Mouse (Mus musculus): Measurements from ENCODE around the gene Efcc1. TPM values are rescaled to one million over a fixed set of nuclear protein-coding genes. Genes with fewer than 3 reads are reported as not detected.

Efcc1 gene
- polyA plus RNA-seq, 1 experiment = 0.55 TPM

DNA sequence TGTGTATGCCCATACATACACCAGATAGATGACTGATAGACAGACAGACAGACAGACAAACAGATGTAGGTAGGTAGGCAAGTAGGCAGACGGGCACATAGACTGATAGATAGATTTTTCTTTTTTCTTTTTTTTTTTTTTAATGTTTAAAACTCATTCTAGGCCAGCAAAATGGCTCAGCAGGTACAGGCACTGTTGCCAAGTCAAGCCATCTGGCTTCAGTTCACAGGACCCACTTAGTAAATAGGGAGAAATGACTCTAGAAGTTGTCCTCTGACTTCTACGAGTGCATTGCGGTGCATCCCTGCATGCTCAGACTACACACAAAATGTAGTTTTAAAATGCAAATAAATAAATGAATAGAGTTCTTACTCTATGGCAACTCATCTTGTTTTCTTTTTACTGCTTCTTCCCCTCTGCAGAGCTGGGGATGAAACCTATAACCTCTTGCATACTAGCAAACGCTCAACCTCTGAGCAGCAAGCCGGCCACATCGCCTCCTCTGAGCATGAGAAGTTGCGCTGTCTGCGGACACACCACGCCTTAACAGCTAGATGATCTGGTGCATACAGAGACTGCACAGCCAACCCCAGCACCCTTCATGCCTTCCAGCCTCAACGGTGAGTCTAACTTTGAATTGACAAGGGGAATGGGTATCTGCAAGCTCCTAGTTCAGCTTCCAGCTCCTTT is 63.3 kb downstream of the Efcc1 start:
- 91% methylated on average over 10 of the region's 10 CpGs for WGBS
- Histone ChIP-seq H3K27ac (ENCODE audit: control insufficient read depth, insufficient read depth, low read depth, low read length, poor library complexity) (no peak overlapping the region), H3K4me3 (replicated peaks; ENCODE audit: control insufficient read depth, low read depth, low read length) (no peak overlapping the region), H3K4me1 (ENCODE audit: control insufficient read depth, insufficient read depth, low read length) (peaks cover 18% of the 10 kb centered on the region; the same call in 1 of the 2 replicates)
- TF ChIP-seq POLR2A (IDR thresholded peaks at IDR 0.05; ENCODE audit: borderline replicate concordance, control insufficient read depth, low read depth, low read length) (no peak), CTCF (IDR thresholded peaks at IDR 0.05; ENCODE audit: control insufficient read depth, insufficient read depth, low read length) (no peak)

DNA sequence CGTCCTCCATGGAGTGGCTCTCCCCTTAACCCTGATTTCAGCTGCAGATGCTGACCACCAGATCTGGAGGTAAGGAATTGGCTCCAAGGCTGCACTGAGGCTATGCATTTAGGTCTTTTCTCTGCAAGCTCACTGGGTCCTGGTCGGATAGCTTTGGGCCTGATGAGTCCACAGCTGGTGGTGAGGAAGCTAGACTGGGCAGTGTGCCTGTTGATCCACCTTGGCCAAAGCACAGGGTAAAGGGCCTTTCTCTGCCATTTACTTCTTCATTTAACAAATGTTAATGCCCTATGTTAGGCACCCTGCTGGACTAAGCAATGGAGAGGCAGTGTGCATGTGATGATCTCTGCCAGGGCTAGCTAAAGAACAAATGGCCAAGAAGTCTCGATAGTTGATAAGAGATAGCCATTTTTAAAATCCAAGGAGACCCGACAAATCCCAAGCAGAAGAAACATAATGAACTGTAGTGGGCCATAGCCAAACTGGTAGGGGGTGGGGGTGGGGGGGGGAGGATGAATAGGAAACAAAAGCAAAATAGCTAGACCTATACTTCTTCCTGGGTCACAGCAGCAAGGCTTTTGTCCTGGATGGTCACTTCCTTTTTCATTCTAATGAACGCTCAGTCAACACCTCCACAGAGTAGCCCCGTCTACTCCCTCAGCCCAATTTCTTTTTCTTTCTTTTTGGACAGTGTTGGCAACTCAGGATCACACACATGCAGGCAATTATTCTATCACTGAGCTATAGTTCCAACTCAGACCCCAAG is 64.9 kb downstream of the Efcc1 start:
- WGBS = 72% methylated on average over 6 of the region's 6 CpGs
- Histone ChIP-seq H3K4me3 (replicated peaks; ENCODE audit: control insufficient read depth, low read depth, low read length) (no peak overlapping the region), H3K27ac (ENCODE audit: control insufficient read depth, insufficient read depth, low read depth, low read length, poor library complexity) (no peak overlapping the region), H3K4me1 (ENCODE audit: control insufficient read depth, insufficient read depth, low read length) (peaks cover 9% of the 10 kb centered on the region)
- TF ChIP-seq CTCF (IDR thresholded peaks at IDR 0.05; ENCODE audit: control insufficient read depth, insufficient read depth, low read length) (no peak), POLR2A (IDR thresholded peaks at IDR 0.05; ENCODE audit: borderline replicate concordance, control insufficient read depth, low read depth, low read length) (no peak)

DNA sequence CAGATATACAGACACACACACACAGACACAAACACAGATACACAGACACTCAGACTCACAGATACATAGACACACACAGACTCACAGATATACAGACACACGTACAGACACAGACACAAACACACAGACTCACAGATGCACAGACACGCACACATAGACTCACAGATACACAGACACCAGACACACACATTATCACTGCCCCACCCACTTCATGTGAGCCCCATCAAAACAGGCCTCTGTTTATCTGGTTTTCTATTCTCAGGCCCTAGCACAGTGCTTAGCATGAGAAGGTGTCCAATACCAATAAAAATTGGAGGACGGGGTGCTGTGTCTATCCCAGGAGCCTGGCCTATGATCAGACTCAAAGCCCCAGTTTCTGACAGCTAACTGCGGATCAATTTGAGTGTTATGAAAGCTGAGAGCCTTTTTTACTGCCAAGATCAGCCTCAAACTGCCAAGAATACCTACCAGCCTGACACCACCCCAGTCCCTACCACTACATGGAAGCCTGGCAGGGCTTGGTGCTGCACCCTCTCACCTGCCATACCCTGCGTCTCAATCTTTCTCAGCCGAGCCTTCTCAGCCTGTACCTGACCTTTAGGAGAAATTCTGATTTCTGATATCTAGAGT is 65.7 kb downstream of the Efcc1 start:
- WGBS = 84% methylated on average over 6 of the region's 6 CpGs
- no peak overlapping the region for H3K4me3 ChIP-seq (replicated peaks; ENCODE audit: control insufficient read depth, low read depth, low read length)
- H3K27ac ChIP-seq (ENCODE audit: control insufficient read depth, insufficient read depth, low read depth, low read length, poor library complexity) = peak overlapping the region; percentile 9; the same call in 1 of the 2 replicates
- peaks cover 4% of the 10 kb centered on the region for H3K4me1 ChIP-seq (ENCODE audit: control insufficient read depth, insufficient read depth, low read length)
- TF ChIP-seq POLR2A (IDR thresholded peaks at IDR 0.05; ENCODE audit: borderline replicate concordance, control insufficient read depth, low read depth, low read length) (no peak), CTCF (IDR thresholded peaks at IDR 0.05; ENCODE audit: control insufficient read depth, insufficient read depth, low read length) (no peak)

DNA sequence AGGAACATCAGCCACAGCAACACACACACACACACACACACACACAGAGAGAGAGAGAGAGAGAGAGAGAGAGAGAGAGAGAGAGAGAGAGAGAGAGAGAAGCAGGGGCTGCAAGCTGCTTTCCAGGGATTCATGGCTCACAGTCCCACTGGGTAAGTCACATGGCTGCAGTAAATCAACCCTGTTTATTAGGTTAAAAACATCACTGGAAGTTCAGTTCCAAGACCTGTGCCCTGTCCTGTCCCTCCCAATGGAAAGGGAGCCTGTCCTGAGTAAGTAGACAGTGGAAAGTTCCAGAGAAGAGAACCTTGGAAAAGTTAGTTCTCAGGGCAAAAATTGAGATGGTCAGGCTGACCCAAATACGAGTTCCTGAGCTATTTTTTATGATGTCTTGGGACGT is 66.7 kb downstream of the Efcc1 start:
- 58% methylated on average over 2 of the region's 2 CpGs for WGBS
- H3K27ac ChIP-seq (ENCODE audit: control insufficient read depth, insufficient read depth, low read depth, low read length, poor library complexity) = no peak overlapping the region

DNA sequence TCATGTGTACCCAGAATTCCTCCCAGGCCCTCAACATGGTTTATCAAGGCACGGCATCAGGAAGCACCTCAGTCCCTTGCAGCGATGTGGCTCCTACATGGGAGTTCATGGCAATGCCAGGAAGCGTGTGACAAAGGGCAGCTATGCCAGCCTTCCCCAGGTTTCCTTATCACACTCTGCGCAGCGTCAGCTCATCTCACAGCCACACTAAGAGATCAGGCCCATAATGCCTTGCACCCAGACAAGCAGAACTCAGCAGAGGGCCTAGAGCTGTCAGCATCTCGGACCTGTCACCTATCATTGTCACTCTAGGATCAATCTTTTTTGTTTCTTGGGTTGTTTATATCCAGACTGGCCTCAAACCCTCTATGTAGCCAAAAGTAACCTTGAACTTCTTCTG is 68.9 kb downstream of the Efcc1 start:
- Histone ChIP-seq H3K4me1 (ENCODE audit: control insufficient read depth, insufficient read depth, low read length) (peaks cover 2% of the 10 kb centered on the region), H3K4me3 (replicated peaks; ENCODE audit: control insufficient read depth, low read depth, low read length) (no peak overlapping the region), H3K27ac (ENCODE audit: control insufficient read depth, insufficient read depth, low read depth, low read length, poor library complexity) (no peak overlapping the region)
- 56% methylated on average over 6 of the region's 6 CpGs for WGBS
- TF ChIP-seq POLR2A (IDR thresholded peaks at IDR 0.05; ENCODE audit: borderline replicate concordance, control insufficient read depth, low read depth, low read length) = no peak
- TF ChIP-seq CTCF (IDR thresholded peaks at IDR 0.05; ENCODE audit: control insufficient read depth, insufficient read depth, low read length) = no peak

More for the DNA sequence above, 66.7 kb downstream of the Efcc1 start:
- H3K4me1 ChIP-seq (ENCODE audit: control insufficient read depth, insufficient read depth, low read length) = peaks cover 2% of the 10 kb centered on the region
- TF ChIP-seq POLR2A (IDR thresholded peaks at IDR 0.05; ENCODE audit: borderline replicate concordance, control insufficient read depth, low read depth, low read length) (no peak), CTCF (IDR thresholded peaks at IDR 0.05; ENCODE audit: control insufficient read depth, insufficient read depth, low read length) (no peak)
- no peak overlapping the region for H3K4me3 ChIP-seq (replicated peaks; ENCODE audit: control insufficient read depth, low read depth, low read length)

DNA sequence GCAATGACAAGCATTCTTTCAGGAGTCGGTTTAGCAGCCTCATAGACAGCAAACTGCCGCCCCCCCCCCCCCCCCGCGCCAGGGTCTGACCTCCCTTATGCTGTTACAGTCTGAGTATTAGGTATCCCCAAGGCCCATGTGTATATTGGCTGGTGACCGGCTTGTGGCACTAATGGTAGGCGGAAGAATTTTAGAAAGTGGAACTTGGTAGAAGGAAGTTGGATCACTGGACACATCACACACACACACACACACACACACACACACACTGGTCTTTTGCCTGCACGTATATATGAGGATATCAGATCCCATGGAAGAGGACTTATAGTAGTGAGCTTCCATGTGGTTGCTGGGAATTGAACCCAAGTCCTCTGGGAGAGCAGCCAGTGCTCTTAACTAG is 71.8 kb downstream of the Efcc1 start:
- Histone ChIP-seq H3K27ac (ENCODE audit: control insufficient read depth, insufficient read depth, low read depth, low read length, poor library complexity) (no peak overlapping the region), H3K4me3 (replicated peaks; ENCODE audit: control insufficient read depth, low read depth, low read length) (no peak overlapping the region), H3K4me1 (ENCODE audit: control insufficient read depth, insufficient read depth, low read length) (peaks cover 8% of the 10 kb centered on the region)
- TF ChIP-seq CTCF (IDR thresholded peaks at IDR 0.05; ENCODE audit: control insufficient read depth, insufficient read depth, low read length) = no peak
- no peak for TF ChIP-seq POLR2A (IDR thresholded peaks at IDR 0.05; ENCODE audit: borderline replicate concordance, control insufficient read depth, low read depth, low read length)
- 66% methylated on average over 7 of the region's 7 CpGs for WGBS

DNA sequence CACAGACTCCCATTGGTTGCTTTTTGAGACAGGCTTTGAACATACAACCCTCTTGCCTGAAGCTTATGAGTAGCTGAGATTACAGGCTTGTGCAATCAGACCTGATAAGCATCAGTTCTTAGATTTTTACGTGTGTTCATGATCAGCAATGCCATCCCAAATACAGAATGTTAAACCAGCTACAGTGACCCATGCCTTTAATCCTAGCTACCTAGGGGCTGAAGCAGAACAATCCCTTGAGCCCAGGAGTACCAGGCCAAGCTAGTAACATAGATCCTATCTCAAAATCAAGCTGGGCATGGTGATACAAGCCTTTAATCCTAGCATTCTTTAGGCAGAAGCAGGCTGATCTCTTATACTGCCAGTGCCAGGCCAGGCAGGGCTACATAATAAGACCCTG is 73.4 kb downstream of the Efcc1 start:
- Histone ChIP-seq H3K27ac (ENCODE audit: control insufficient read depth, insufficient read depth, low read depth, low read length, poor library complexity) (no peak overlapping the region), H3K4me3 (replicated peaks; ENCODE audit: control insufficient read depth, low read depth, low read length) (no peak overlapping the region), H3K4me1 (ENCODE audit: control insufficient read depth, insufficient read depth, low read length) (peaks cover 10% of the 10 kb centered on the region)
- TF ChIP-seq CTCF (IDR thresholded peaks at IDR 0.05; ENCODE audit: control insufficient read depth, insufficient read depth, low read length) (no peak), POLR2A (IDR thresholded peaks at IDR 0.05; ENCODE audit: borderline replicate concordance, control insufficient read depth, low read depth, low read length) (no peak)
- 58% methylated on average over 1 of the region's 1 CpGs for WGBS

DNA sequence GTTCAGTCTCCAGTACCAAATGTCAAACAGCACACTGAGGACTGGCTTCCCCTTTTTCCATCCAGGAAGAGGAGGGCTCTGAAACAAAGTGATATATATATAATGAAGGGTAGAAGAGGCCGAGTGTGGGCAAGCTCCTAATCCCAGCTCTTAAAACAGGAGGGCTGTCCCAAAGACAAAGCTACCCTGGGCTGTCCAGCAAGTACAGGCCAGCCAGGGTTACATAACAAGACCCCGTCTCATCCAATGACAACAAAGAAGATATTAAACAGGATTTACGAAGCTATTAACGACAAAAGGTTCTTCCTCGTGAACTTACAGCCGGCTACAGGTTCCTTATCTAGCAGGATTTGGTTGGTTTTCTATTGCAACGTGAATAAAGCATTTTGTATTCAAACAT is 74.2 kb downstream of the Efcc1 start:
- H3K27ac ChIP-seq (ENCODE audit: control insufficient read depth, insufficient read depth, low read depth, low read length, poor library complexity) = no peak overlapping the region
- H3K4me3 ChIP-seq (replicated peaks; ENCODE audit: control insufficient read depth, low read depth, low read length) = no peak overlapping the region
- peaks cover 12% of the 10 kb centered on the region; the same call in 1 of the 2 replicates for H3K4me1 ChIP-seq (ENCODE audit: control insufficient read depth, insufficient read depth, low read length)
- WGBS = 64% methylated on average over 7 of the region's 7 CpGs
- TF ChIP-seq POLR2A (IDR thresholded peaks at IDR 0.05; ENCODE audit: borderline replicate concordance, control insufficient read depth, low read depth, low read length) (no peak), CTCF (IDR thresholded peaks at IDR 0.05; ENCODE audit: control insufficient read depth, insufficient read depth, low read length) (no peak)

Measured in bone marrow, adult 2 months (tissue).